Mouse (Mus musculus) thymus, postnatal 36 days (tissue): ENCODE measurements around the gene Gm21093.
"Not testable (repeated sequence)": the region's sequence is repeated elsewhere in the genome, so short reads cannot be mapped to it uniquely, and the experiment has no call there.

Source experiments
- DNase-seq, 2 experiments: peaks; one replicate each; pipeline ENCODE4 v3.0.0; 2022; ENCODE audit warnings: mixed read lengths in 2 of 2

Gm21093 gene

GRCm38 (mm10) chr4:42034626-42035025 is at the start of gene Gm21093:
Gene Gm21093, minus strand, starts transcription at chr4:42034726.
- DNase-seq = not testable (repeated sequence)
